Mouse (Mus musculus): ENCODE results near the gene Mta3.

DNA sequence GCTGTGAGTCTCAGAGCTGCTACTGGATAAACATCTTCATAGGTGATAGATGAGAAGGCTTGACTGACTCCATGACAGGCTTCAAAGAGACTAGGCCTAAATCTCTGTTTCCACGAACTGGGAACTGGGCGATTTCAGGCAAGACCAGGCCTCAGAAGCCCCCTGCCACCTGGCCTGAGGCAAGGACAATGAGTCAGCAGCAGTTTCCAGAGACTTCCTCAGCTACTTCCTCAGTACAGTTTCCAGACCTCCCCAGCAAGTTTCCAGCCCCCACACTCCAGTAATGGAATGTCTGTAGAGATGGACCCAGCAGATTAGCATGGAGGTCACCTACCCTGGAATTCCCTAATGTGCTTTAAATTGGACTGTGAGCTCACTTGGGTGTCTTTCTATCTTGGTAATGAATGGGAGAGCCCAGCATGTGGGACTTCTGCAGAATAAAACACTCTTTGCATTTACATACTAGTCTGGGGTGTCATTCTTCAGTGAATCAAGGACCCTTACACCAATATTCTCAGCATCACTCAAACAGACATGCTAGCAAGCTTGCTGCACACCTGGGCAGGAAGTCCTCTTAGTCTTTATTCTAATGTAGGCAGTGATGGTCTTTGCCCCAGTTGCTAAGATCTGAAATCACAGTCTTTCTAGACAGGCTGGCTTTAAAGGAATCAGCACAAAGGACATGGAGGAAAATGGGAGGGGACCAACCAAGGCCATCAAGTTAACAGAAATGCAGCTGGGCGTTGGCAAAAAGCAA lies 37.9 kb upstream of the Mta3 start:
- TF ChIP-seq CTCF (IDR thresholded peaks at IDR 0.05; ENCODE audit: extremely low read depth, insufficient read depth, insufficient read length, insufficient replicate concordance) (no peak), POLR2A (IDR thresholded peaks at IDR 0.05; ENCODE audit: low read depth, low read length) (no peak)
